Mouse (Mus musculus) CH12.LX (cell line): ENCODE data around the gene Nup210l.

Source experiments
- CTCF ChIP-seq, 2 experiments: IDR thresholded peaks in 1 of 2; conservative IDR thresholded peaks in 1 of 2; 2 replicates each; pipeline ENCODE4 v1.5.1; 2011 to 2012; ENCODE audit warnings: low read depth in 2 of 2, low read length in 2 of 2, improper control_type of control experiment in 1 of 2, inconsistent platforms in 1 of 2, mild to moderate bottlenecking in 1 of 2, moderate library complexity in 1 of 2
- POLR2A ChIP-seq: IDR thresholded peaks from 2 replicates; pipeline ENCODE4 v1.6.1; 2011; ENCODE audit warnings: low read depth, mild to moderate bottlenecking, improper control_type of control experiment, low read length

DNA sequence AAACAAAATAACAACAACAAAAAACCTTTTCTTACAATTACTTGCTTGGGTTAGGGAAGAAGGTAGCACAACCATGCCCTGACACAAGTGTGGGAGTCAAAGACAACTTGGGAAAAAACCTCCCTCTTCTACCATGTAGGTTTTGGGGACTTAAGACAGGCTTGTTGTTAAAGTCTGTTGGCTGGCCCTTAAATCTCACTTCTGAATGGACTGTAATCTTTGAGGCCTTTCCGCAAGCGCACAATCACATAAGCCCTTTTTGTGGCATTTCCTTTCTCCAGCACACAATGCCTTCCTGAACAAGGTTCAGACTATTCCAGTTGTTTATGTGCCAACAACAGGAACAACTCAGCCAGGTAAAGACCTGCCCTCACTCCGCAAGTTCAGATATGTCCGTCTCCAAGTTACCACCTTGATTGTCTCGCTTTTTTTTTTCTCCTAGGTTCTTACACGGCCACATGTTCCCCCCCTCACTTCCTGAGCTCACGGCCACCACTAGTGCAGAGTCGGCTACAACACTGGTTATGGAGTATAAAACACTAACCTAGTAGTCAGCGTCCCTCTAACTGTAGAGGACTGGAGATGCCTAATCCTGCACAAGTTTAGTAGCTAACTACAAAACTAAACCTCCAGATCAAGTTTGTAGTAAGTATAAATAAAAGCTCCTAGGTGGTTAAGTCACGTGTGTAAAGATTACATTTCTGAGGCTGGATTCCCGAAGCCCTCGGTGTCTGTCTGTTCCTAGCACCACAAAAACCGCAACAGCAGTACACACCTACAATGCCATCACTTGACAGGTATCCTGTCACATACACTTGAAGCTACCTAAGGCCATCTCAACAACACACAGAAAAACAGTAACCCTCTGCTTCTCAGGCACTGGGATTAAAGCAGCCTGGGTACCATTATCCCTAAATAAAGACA, 107.8 kb downstream of the Nup210l start:
- TF ChIP-seq POLR2A: no peak; the same call in 1 of the 2 replicates
- no peak for TF ChIP-seq CTCF (conservative IDR thresholded peaks at IDR 0.05 in 1 of 2, IDR thresholded peaks at IDR 0.05 in 1 of 2; ENCODE audit: low read depth in 2 of 2, low read length in 2 of 2)
